Mouse (Mus musculus): Measurements from ENCODE around the gene Bdkrb1. TPM values are rescaled to one million over a fixed set of nuclear protein-coding genes. Genes with fewer than 3 reads are reported as not detected.

Gene Bdkrb1
- polyA plus RNA-seq, 1 experiment from 2014 or later = 0.44 TPM

- Histone ChIP-seq H3K36me3 (peaks cover 67% of the 10 kb centered on the region), H3K27me3 (replicated peaks) (no peaks in the 10 kb centered on the region), H3K4me1 (no peaks in the 10 kb centered on the region), H3K4me2 (no peak overlapping the region), H3K27ac (no peak overlapping the region), H3K9ac (no peak overlapping the region), H3K4me3 (replicated peaks) (no peak overlapping the region), H3K9me3 (no peaks in the 10 kb centered on the region)
- WGBS = 78% methylated on average over 4 of the region's 4 CpGs
- ATAC-seq (ENCODE audit: insufficient read depth, low FRiP score, low read depth) = no peak
Measured at GRCm38 (mm10) chr12:105637554-105637953, 34.7 kb downstream of the Bdkrb1 start.

GRCm38 (mm10) chr12:105642770-105643321 lies 40.0 kb downstream of the Bdkrb1 start:
- Histone ChIP-seq H3K4me3 (replicated peaks) (no peak overlapping the region), H3K36me3 (peaks cover 69% of the 10 kb centered on the region)

More at GRCm38 (mm10) chr12:105642770-105643321, 40.0 kb downstream of the Bdkrb1 start:
- H3K27me3 ChIP-seq (replicated peaks) = no peaks in the 10 kb centered on the region
- WGBS = 65% methylated on average over 11 of the region's 11 CpGs
- H3K4me2 ChIP-seq = no peak overlapping the region
- ATAC-seq (ENCODE audit: insufficient read depth, low FRiP score, low read depth) = no peak
- H3K9me3 ChIP-seq = no peaks in the 10 kb centered on the region
- no peak overlapping the region for H3K9ac ChIP-seq
- H3K4me1 ChIP-seq = no peaks in the 10 kb centered on the region
- no peak overlapping the region for H3K27ac ChIP-seq

Other genes with a start within 250 kb of the Bdkrb1 start
- 1.2 and 1.4 TPM in 2 replicates for gene D430019H16Rik, start 149.2 kb upstream of the Bdkrb1 start, polyA plus RNA-seq (2015; fragmentation: Nextera tagmentation; extraction: Ambion mirVana)
- 3.5 TPM in 2 replicates for gene Bdkrb2, start 39.9 kb upstream of the Bdkrb1 start, polyA plus RNA-seq (2015; fragmentation: Nextera tagmentation; extraction: Ambion mirVana)
- gene Gskip, start 81.7 kb downstream of the Bdkrb1 start, polyA plus RNA-seq (2015; fragmentation: Nextera tagmentation; extraction: Ambion mirVana) = 27.3 and 28.7 TPM in 2 replicates
- gene Atg2b, start 82.1 kb downstream of the Bdkrb1 start, polyA plus RNA-seq (2015; fragmentation: Nextera tagmentation; extraction: Ambion mirVana) = 10.6 and 10.7 TPM in 2 replicates
- 0.49 and 0.53 TPM in 2 replicates for gene Ak7, start 102.9 kb downstream of the Bdkrb1 start, polyA plus RNA-seq (2015; fragmentation: Nextera tagmentation; extraction: Ambion mirVana)
- gene Papola, start 181.6 kb downstream of the Bdkrb1 start, polyA plus RNA-seq (2015; fragmentation: Nextera tagmentation; extraction: Ambion mirVana) = 199 and 202 TPM in 2 replicates

All from stomach, embryonic 15.5 days (tissue).